Mouse (Mus musculus): ENCODE results near the gene Myl4. TPM values are rescaled to one million over a fixed set of nuclear protein-coding genes. Genes with fewer than 3 reads are reported as not detected.

Myl4 gene
- polyA plus RNA-seq, 1 experiment from 2014 or later, result 1,777 TPM

DNA sequence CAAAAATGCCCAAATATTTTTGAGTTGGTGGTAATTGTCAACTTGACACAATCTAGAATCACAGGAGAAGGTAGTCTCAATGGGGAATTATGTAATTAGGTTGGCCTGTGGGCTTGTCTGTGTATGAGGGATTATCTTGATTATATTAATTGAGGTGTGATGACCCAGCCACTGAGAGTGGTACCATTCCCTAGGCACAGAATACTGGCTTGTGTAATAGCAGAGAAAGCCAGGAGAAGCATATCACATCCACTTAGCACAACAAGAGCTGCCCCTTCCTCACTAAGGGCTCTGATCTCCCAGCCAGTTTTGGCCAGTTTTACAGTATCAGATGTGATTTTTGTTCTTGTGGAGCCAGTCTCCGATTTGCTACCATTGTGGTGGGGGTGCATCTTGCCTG is 39.1 kb downstream of the Myl4 start:
- Histone ChIP-seq H3K36me3 (peaks cover 36% of the 10 kb centered on the region), H3K27ac (no peak overlapping the region), H3K27me3 (ENCODE audit: insufficient read depth, poor library complexity, severe bottlenecking) (no peaks in the 10 kb centered on the region), H3K4me1 (peaks cover 3% of the 10 kb centered on the region; the same call in 1 of the 2 replicates), H3K4me3 (no peak overlapping the region), H3K9me3 (no peaks in the 10 kb centered on the region)
- DNase-seq (ENCODE audit: low spot score), result no peak
- 67% methylated on average over 1 of the region's 1 CpGs for WGBS

DNA sequence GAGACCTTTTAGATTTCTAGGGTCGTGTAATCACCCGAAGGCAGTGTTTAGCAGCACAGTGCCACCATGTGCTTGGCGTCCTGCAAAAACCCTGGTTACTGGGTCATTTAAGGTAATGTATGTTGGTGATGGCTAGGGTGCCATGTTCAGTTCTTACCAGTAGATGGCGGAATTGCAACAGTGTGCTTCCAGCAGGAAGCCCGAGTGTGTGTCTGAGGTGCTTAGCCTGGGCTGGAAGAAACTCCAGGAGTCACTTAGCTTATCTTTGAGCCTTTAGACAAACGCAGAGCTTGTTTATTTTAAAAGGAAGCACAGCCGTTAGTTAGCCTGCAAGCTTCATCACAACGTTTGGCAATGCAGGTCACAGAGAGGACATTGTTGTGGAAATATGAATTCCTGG is 39.7 kb downstream of the Myl4 start:
- Histone ChIP-seq H3K27ac (no peak overlapping the region), H3K4me3 (no peak overlapping the region), H3K9me3 (no peaks in the 10 kb centered on the region), H3K36me3 (peaks cover 30% of the 10 kb centered on the region), H3K27me3 (ENCODE audit: insufficient read depth, poor library complexity, severe bottlenecking) (no peaks in the 10 kb centered on the region), H3K4me1 (no peaks in the 10 kb centered on the region; the same call in 1 of the 2 replicates)
- 0% methylated on average over 8 of the region's 8 CpGs for WGBS
- DNase-seq (ENCODE audit: low spot score), result peak; percentile 92

DNA sequence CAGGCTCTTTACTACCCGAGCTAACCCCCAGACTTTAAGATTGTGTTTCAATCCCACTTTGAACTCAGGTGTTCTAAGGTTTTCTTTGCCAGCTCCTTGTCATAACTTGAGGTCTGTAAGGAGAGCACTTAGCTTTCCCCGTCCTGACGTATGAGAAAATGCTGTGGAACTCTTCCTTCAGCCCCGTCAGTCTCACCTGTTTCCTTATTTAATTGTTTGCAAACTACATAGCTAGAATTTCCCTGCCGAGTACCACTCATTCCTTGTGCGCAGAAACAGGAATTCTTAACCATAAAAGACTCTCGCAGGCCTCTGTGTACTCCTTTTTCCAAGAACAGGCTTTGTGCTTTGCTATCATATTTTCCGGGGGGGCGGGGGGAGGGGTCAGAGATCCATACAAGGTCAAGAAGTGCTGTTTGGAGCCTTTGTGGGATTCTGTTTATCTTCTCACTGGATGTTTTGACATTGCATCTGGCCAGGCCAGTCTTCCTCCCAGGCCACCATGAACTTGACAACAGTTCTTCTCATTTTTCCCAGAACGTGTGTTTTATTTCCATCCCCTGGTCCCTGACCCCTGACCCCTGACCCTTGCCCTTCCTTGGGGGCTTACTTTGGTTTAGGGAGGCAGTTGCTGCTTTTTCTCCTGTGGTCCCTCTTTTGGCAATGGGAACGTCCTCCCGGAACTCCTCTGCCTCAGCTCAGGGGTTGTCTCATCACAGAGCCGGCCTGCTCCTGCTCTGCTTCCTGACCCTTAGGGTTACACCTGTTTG is 41.8 kb downstream of the Myl4 start:
- H3K4me3 ChIP-seq, result no peak overlapping the region
- no peaks in the 10 kb centered on the region for H3K27me3 ChIP-seq (ENCODE audit: insufficient read depth, poor library complexity, severe bottlenecking)
- WGBS, result 68% methylated on average over 13 of the region's 13 CpGs
- no peak for DNase-seq (ENCODE audit: low spot score)
- no peaks in the 10 kb centered on the region for H3K9me3 ChIP-seq
- peaks cover 9% of the 10 kb centered on the region for H3K4me1 ChIP-seq
- peaks cover 9% of the 10 kb centered on the region for H3K36me3 ChIP-seq
- no peak overlapping the region for H3K27ac ChIP-seq

DNA sequence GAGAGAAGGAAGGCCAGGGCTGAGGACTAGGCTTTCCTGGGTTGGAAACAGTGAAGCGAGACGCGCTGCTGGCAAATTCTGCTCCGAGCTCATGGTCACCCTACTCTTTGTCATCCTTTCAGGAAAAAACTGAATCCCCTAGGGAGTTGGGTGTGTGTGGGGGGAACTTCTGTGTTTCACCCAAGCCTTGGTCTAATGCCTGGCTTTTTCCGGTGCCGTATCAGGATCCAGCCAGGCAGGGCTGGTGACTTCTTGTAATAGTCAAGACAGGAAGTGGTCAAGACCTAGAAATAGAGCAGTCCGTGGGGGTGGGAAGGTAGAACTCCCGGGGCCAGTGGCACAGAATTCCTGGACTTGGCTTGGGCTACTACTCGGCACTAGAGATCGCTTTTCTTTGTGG is 45.9 kb downstream of the Myl4 start:
- Histone ChIP-seq H3K27ac (peak overlapping the region; percentile 47), H3K4me1 (peaks cover 9% of the 10 kb centered on the region), H3K27me3 (ENCODE audit: insufficient read depth, poor library complexity, severe bottlenecking) (0 out of 2 replicates have a peak, but pooled peaks cover 6% of the 10 kb centered on the region), H3K4me3 (no peak overlapping the region), H3K9me3 (no peaks in the 10 kb centered on the region), H3K36me3 (no peaks in the 10 kb centered on the region)
- DNase-seq (ENCODE audit: low spot score), result no peak
- WGBS, result 59% methylated on average over 10 of the region's 10 CpGs

DNA sequence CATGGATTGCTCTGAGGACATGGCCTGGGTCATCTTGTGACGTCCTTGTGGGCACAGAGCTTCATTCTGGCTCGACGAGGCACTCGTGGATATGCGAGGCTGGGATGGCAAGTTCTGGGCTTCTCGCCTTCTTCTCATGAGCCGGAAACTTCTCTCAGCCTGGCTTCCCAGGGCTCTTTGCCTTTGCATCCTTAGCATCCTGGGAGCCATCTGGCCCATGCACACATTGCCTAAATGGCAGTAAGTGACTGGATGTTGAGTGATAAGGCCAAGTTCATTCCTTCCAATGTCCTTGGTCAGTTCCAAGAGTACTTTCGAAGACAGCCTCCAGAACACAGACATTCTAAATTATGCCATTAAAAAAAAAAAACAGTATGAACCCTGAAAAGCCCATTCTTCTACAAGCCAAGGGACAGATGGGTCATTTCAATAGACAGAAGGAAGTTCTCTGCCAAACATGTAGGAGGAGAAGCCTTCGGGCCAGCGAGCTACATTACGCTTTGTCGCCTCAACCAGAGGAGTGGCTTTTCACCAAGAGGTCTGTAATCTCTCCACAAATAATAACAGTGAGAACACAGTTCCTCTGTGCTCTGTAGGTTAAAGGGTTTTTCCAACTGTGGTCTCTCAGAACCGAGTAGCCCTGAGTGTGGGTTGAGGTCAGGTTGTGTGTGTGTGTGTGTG is 48.9 kb downstream of the Myl4 start:
- Histone ChIP-seq H3K36me3 (no peaks in the 10 kb centered on the region), H3K4me3 (no peak overlapping the region), H3K27ac (no peak overlapping the region), H3K27me3 (ENCODE audit: insufficient read depth, poor library complexity, severe bottlenecking) (0 out of 2 replicates have a peak, but pooled peaks cover 6% of the 10 kb centered on the region), H3K4me1 (peaks cover 9% of the 10 kb centered on the region), H3K9me3 (no peaks in the 10 kb centered on the region)
- no peak for DNase-seq (ENCODE audit: low spot score)
- 79% methylated on average over 13 of the region's 13 CpGs for WGBS

DNA sequence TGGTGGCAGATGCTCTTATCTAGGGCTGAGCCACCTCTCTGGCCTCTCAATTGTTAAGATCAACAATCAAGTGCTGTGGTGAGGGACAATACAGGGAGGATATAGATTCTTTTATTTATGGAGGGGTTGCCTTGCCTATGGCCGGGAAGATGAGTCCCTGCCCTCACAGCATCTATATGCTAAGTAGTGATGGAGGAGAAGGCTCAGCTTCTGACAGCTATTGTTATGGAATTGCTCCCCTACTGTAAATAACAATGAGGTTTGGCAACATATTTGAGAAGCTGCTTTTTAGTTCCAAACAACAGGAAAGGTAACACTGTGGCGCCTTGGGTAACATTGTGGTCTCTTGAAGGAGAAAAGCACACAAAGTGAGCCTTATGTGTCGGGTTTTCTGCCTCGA is 50.2 kb downstream of the Myl4 start:
- 49% methylated on average over 4 of the region's 4 CpGs for WGBS
- no peak overlapping the region for H3K27ac ChIP-seq
- H3K36me3 ChIP-seq, result no peaks in the 10 kb centered on the region
- H3K4me1 ChIP-seq, result peaks cover 9% of the 10 kb centered on the region
- DNase-seq (ENCODE audit: low spot score), result no peak
- H3K9me3 ChIP-seq, result no peaks in the 10 kb centered on the region
- no peak overlapping the region for H3K4me3 ChIP-seq
- peaks cover 6% of the 10 kb centered on the region; the same call in 1 of the 2 replicates for H3K27me3 ChIP-seq (ENCODE audit: insufficient read depth, poor library complexity, severe bottlenecking)

DNA sequence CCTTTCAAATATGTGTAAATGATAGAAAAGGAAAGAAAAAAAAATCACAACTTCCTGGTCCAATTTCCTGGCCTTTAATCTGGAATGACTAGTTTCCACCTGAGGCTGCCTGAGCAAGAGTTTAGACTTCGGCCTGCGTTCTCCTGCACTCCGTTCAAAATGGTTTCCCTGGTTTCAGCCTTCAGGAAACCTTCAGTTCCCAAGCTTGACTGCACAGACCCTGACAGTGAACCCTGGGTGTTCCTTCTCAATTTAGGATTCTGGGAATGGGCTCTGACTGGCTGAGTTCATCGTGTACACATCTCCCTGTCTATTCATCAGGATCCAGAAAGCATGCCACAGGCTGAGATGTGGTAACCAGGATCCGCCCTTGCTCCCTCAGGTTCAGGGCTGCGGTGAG is 53.7 kb downstream of the Myl4 start:
- 58% methylated on average over 6 of the region's 6 CpGs for WGBS
- H3K36me3 ChIP-seq, result no peaks in the 10 kb centered on the region

DNA sequence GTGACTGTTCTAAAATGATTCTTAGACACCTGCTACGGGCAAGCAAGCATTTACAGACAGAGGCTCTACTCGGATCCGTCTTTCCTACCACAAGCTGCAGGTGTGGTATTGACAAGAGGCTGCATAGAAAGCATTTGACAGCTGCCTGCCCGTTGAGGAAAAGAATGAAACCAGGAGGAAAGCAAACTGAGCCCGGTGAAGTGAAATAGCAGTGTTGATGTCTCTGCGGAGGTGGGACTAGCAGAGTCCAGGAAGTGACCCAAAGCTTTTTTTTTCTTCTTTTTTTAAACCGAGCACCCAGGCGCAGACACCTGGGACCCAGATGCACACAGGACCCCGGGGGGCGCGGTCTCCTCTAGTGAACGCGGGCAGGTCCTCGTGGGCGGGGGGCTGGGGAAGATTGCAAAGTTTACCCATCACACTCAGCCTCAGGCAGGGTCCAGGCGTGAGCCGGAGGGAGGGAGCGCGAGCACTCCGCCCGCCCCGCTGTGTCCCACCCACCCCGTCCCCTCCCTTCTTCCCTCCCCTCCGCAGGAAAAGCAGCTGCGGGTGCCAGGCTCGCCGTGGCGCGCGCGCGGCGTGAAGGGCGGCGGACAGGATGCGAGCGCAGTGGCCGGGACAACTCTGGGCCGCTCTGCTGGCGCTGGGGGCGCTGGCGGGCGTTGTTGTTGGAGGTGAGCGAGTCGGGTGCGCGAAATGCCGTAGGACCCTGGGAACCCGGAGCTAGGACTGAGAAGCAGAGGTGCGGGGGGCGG is 57.2 kb downstream of the Myl4 start, which contains the start of gene Itgb3:
TSS of gene Itgb3 (plus strand) at position 510 of the 755 bp plus-strand sequence.
- peak within 1 kb of the TSS; percentile 67 for H3K4me3 ChIP-seq
- no peaks in the 10 kb centered on the region for H3K36me3 ChIP-seq
- peak within 1 kb of the TSS; percentile 85 for H3K27ac ChIP-seq
- H3K9me3 ChIP-seq, result no peaks in the 10 kb centered on the region
- H3K4me1 ChIP-seq, result peaks cover 19% of the 10 kb centered on the region
- DNase-seq (ENCODE audit: low spot score), result peak; percentile 94
- H3K27me3 ChIP-seq (ENCODE audit: insufficient read depth, poor library complexity, severe bottlenecking), result peaks cover 10% of the 10 kb centered on the region
- WGBS, result 1% methylated on average over 51 of the region's 51 CpGs

More for the DNA sequence above, 53.7 kb downstream of the Myl4 start:
- no peak overlapping the region for H3K4me3 ChIP-seq
- H3K27ac ChIP-seq, result no peak overlapping the region
- H3K27me3 ChIP-seq (ENCODE audit: insufficient read depth, poor library complexity, severe bottlenecking), result peaks cover 9% of the 10 kb centered on the region; the same call in 1 of the 2 replicates
- no peaks in the 10 kb centered on the region for H3K9me3 ChIP-seq
- peaks cover 13% of the 10 kb centered on the region for H3K4me1 ChIP-seq
- no peak for DNase-seq (ENCODE audit: low spot score)

DNA sequence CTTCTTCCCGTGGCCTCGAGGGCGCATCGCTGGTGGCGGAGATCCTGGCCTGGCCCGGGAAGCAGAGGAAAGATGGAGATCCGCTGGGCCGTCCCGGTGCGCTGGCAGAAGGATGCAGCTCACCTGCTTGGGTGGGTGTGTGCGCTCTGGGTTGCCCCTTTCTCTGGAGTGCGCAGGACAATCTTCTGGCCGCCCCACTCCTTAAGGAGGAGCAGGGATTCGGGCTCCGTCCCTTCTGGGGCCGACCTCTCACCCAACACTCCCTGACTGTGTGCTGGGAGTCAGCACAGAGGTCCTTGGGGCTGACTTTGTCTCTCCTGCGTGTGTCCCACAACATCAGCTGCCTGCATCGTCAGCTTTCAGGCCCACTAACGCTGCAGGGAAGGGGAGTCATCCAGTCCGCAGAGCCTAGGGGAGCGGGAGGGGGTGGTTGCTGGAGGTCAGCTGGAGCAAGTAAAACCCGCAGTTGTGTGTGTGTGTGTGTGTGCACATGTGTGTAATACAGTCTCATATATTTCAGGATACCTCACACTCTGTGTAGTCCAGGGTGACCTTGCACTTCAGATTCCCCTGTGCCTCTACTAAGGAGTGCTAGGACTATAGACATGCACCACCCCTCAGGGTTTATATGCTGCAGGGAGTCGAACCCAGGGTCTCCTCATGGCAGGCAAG is 57.9 kb downstream of the Myl4 start:
- Histone ChIP-seq H3K27ac (peak overlapping the region; percentile 85), H3K9me3 (no peaks in the 10 kb centered on the region), H3K27me3 (ENCODE audit: insufficient read depth, poor library complexity, severe bottlenecking) (peaks cover 10% of the 10 kb centered on the region), H3K4me1 (peaks cover 19% of the 10 kb centered on the region), H3K4me3 (peak overlapping the region; percentile 67), H3K36me3 (no peaks in the 10 kb centered on the region)
- DNase-seq (ENCODE audit: low spot score), result no peak
- 2% methylated on average over 23 of the region's 23 CpGs for WGBS

DNA sequence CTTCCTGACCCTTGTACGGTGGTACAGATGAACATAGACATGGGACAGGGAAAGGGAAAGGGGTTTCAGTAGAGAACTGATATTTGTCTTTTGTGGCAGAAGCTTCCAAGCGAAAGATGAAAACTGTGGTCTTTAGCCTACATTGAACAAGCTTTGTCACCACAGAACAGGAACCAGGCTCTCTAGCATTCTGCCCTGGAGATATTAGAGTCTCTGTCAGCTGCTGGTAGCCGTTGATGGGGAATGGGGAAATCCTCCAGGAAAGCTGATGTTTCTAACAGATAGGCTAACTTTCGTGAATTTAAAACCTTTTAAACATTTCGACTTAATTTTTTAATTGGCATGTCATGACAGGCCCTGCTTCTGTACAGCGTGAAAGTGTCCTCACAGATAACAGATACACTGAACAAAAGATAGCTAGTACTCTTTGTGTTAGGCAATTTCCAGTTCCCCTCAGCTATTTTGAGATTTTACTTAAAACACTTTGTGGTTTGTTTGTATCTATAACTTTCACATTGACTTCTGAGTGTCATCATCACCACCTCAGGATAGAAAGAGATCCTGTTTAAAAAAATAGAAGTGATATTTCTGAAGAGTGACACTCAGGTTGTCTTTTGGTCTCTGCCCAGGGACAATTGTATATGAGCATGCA is 58.7 kb downstream of the Myl4 start:
- Histone ChIP-seq H3K27ac (no peak overlapping the region), H3K9me3 (no peaks in the 10 kb centered on the region), H3K4me1 (peaks cover 22% of the 10 kb centered on the region), H3K4me3 (no peak overlapping the region), H3K36me3 (no peaks in the 10 kb centered on the region), H3K27me3 (ENCODE audit: insufficient read depth, poor library complexity, severe bottlenecking) (peaks cover 10% of the 10 kb centered on the region)
- DNase-seq (ENCODE audit: low spot score), result no peak
- 49% methylated on average over 6 of the region's 6 CpGs for WGBS

DNA sequence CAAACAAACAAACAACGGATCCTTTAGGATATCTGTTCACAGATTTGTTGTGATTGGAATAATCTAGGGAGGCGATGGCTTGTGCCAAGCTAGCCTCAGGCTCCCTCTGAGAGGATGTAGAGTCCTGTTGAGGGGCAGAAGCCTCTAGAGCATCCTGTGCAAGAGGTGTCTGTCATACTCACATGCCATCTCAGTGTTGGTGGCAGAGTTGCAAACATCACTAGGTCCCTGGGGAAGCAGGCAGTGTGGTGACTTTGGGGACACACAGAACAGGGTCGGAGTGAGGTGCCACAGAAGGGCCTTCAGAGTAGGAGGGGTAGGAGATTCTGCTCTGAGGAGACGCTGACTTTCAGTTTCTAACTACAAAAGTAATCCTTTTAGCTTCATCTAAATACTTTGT is 59.3 kb downstream of the Myl4 start:
- Histone ChIP-seq H3K9me3 (no peaks in the 10 kb centered on the region), H3K4me3 (no peak overlapping the region), H3K27ac (no peak overlapping the region), H3K36me3 (no peaks in the 10 kb centered on the region), H3K4me1 (peaks cover 22% of the 10 kb centered on the region), H3K27me3 (ENCODE audit: insufficient read depth, poor library complexity, severe bottlenecking) (peaks cover 10% of the 10 kb centered on the region)
- WGBS, result 60% methylated on average over 4 of the region's 4 CpGs
- no peak for DNase-seq (ENCODE audit: low spot score)

DNA sequence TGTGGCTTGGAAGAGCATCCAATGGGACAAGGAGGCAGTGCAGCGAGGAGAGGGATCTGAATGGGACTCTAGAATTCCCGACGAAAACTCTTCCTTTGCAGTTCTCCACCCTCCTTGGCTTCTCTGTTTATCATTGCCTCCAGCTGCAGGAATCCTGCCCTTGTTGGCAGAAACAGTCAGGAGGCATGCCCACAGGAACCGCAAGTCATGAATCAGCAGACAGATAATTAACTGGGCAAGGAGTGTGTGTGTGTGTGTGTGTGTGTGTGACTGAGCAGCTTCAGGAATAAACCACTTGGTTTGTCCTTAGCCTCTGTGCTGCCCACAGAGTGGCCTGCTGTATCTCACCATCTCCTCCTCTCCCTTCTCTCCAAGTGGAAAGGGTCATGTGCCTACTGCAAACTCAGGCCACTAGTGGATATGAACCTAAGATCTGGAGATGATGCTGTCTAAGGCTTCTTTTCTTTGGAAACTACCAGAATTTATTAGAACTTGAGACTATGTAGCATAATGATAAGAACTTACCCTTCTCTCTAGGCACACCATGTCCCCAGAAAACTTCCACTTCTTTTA is 61.2 kb downstream of the Myl4 start:
- no peak overlapping the region for H3K27ac ChIP-seq
- peaks cover 37% of the 10 kb centered on the region for H3K4me1 ChIP-seq
- no peaks in the 10 kb centered on the region for H3K9me3 ChIP-seq
- DNase-seq (ENCODE audit: low spot score), result no peak
- peaks cover 7% of the 10 kb centered on the region for H3K27me3 ChIP-seq (ENCODE audit: insufficient read depth, poor library complexity, severe bottlenecking)
- no peak overlapping the region for H3K4me3 ChIP-seq
- H3K36me3 ChIP-seq, result no peaks in the 10 kb centered on the region
- whole genome bisulfite sequencing, result 39% methylated on average over 4 of the region's 4 CpGs
